Mouse (Mus musculus) left cerebral cortex, adult 9 months (tissue): ENCODE data around the gene D930048N14Rik.
A peak's percentile ranks its signal among the peaks of the same experiment; 100 is the strongest.
"Not testable (repeated sequence)": the region's sequence is repeated elsewhere in the genome, so short reads cannot be mapped to it uniquely, and the experiment has no call there.

Experiments used
- DNase-seq, 2 experiments: peaks; one replicate each; pipeline ENCODE4 v3.0.0; 2022; ENCODE audit warnings: low spot score in 2 of 2

Gene D930048N14Rik

DNA sequence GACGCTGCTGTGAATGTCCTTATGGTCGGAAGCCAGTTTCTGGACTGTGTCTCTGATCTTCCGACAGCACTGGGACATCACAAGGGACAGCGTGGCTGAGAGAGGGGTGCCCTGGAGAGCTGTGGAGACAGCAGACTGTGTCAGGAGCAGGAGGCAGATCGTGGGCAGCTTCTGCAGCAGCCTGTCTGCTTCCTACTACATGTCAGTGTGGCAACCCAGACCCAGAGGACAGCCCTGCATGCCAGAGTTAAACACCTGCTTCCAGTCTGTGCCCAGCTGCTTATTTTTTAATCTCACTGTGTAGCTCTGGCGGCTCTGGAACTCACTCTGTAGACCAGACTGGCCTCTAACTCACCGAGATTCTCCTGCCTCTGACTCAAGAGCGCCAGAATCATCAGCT is 22.8 kb upstream of the D930048N14Rik start:
- DNase-seq = no peak

DNA sequence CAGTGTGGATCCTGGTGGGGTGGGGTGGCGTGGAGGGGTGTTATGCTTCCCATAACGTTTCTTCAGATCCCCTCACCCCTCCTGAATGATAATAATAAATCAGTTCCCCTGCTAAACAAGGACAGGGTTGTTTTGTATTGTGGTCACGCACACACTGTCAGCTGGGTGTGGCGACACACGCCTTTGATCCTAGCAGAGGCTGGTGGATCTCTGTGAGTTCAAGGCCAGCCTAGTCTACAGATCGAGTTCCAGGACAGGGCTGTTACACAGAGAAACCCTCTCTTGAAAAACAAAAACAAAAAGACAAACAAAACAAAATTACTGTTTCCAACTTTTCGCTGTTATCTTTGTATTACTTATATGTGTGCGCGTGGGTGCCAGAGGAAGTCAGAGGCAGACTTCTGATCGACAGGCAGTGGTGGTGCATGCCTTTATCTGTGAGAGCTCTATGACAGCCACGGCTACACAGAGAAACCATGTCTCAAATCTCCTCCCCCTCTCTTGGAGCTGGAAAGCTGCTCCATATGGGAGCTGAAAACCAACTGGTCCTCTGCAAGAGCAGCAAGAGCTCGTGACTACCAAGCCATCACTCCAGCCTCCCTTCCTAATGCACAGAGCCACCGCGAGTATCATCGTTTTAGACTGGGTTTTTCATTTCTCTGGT is 21.0 kb upstream of the D930048N14Rik start:
- peak; percentile 64 to 74 for DNase-seq

DNA sequence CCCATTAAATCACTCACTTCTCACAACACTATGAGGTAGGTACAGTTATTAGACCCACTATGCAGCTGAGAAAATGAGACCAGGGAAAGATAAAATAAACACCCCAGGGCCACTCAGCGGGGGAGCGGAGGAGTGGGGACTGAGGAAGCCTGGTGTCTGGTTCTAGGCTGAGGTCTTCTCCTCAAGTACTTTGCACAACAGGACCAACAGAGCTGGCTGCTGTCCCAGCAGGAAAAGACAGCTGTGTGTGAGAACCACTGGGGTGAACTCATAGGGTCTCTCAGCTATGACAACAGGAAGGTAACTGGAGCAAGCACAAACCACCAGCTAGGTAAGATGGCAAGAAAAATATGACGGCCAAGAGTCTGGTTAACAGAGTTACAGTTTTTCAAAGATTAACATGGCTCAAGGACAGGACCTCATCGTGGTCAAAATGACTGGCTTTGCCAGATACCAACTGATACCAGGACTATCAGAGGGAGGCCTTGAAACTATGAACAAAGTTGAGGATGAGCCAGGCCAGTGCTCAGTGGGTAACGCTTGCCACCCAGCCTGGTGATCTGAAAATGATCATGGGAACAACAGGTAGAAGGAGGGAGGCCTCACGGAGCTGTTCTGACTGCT is 18.5 kb upstream of the D930048N14Rik start:
- DNase-seq = no peak

- DNase-seq = not testable (repeated sequence)
Measured at GRCm38 (mm10) chr11:51633200-51633599, 17.6 kb upstream of the D930048N14Rik start.

DNA sequence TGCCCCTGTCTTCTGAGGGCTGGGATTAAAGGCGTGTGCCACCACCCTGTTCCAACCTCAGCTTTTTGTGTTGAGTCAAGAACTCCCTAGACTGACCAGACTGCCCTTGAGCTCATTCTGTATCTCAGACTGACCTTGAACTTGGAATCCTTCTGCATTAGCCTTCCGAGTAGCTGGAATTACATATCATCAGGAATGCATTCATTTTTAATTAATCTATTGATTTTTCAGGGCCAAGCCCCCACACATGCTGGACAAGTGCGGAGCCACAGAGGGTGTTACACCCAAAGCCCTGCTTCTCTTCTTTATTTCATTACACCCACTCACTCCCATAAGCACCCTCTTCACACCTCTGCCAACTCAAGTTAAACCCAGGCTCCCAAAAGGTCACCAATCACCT is 17.0 kb upstream of the D930048N14Rik start:
- DNase-seq = no peak

- no peak for DNase-seq
Measured at GRCm38 (mm10) chr11:51635127-51635524, 15.6 kb upstream of the D930048N14Rik start.

- peak; percentile 90 to 94 for DNase-seq
Measured at GRCm38 (mm10) chr11:51635525-51636322, 15.0 kb upstream of the D930048N14Rik start, which contains the start of gene Rmnd5b. TSS of gene Rmnd5b (minus strand) at chr11:51635896.

- DNase-seq = peak in 1 of 2 experiments; percentile 72
Measured at GRCm38 (mm10) chr11:51636323-51636684, 14.4 kb upstream of the D930048N14Rik start.

DNA sequence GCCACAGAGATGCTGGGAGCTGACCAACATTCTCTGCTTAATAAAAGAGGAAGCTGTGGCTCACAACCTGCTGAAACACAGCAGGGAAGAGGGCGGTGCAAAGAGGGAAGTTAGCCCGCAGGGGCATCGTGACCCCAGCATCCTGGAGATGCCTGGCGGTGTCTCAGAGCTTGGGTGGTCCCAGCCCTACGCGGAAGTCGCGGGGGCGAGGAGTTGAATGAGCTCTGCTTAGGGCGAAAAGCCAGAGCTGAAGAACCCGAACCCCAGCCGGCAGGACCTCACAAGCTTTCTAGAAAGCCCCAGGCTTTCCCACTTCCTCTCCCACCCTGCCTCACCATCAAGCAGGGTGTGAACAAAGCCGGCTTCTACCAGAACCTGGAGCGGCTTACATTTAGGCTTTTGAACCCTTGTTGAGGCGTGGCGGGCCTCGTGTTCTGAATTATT is 12.8 kb upstream of the D930048N14Rik start:
- no peak for DNase-seq

DNA sequence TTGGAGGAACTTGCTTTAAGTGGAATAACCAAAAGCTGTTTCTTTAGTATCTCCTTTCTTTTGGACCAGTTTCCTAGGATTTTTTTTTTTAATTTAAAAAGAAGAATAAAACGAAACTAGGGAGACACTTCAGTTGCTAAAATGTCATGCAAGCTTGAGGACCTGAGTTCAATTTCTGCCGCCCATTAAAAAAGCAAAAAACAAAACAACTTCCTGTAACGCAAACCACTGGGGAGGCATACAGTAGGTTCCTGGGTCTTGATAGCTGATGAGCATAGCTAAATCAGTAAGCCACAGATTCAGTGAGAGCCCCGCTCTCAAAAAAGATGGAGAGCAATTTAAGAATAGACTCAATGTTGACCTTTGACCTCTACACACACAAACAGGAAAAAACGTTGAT is 12.3 kb upstream of the D930048N14Rik start:
- DNase-seq = no peak

- DNase-seq = no peak
Measured at GRCm38 (mm10) chr11:51640748-51641147, 10.0 kb upstream of the D930048N14Rik start.

DNA sequence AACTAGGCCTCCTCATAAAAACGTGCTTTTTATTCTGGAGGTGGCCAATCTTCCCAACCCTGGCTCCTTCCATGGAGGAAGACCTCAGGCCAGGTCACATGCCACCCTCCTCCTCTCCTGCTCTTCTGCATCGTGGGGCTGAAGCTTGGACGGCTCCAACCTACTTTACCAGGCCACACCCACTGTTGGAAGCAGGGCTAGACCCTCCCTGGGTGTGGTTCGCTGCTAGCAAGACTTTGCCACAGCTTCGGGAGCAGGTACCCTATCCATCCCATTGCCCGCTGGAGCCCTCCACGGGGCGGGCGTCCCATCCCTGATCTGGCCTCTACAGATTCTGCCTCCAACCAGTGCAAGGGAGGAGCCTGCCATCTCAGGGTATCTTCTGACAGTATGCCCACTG is 7.6 kb upstream of the D930048N14Rik start:
- DNase-seq = no peak

DNA sequence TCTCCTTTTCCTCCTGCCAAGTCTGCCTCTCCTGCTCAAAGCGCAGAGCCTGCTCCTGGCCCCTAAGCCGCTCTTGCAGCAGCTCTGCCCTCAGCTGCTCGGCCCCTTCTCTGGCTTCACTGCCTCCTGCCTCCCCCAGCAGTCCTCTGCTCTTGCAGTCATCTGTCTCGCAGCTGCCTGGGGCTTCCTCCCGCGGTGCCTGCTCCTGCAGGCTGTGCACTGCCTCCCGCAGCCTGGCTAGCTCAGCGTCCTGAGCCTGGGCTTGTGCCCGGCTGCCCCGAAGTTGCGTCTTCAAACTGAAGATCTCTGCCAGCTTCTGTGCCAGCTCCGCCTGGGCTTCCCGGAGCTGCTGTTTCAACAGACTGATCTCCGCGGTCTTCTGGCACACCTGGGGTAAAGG is 7.0 kb upstream of the D930048N14Rik start:
- DNase-seq = no peak

- DNase-seq = no peak
Measured at GRCm38 (mm10) chr11:51644217-51644616, 6.5 kb upstream of the D930048N14Rik start.

DNA sequence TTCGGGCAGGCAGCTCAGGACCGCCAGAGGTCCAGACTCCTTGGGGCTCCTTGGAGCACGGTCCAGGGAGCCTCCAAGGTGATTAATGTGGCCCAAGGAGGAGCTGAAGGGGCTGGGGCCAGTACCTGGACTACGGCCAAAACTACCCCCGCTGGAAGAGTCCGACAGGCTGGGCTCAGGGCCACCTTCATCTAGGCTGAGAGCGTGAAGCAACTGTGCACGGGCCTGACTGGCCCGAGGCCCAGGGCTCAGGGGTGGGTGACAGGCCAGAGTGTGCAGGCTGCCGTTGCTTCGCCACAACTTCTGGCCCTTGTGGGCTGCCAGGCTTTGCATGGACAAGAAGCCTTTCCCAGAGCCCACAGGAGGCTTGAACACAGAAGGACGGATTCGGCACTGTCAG is 5.5 kb upstream of the D930048N14Rik start:
- DNase-seq = no peak

GRCm38 (mm10) chr11:51646245-51646644 is 4.5 kb upstream of the D930048N14Rik start:
- DNase-seq = no peak

GRCm38 (mm10) chr11:51646751-51647667 is 3.7 kb upstream of the D930048N14Rik start:
- no peak for DNase-seq

- DNase-seq = no peak
Measured at GRCm38 (mm10) chr11:51648566-51648965, 2.2 kb upstream of the D930048N14Rik start.

- DNase-seq = no peak
Measured at GRCm38 (mm10) chr11:51649111-51649888, 1.5 kb upstream of the D930048N14Rik start.

- peak in 1 of 2 experiments; percentile 56 for DNase-seq
Measured at GRCm38 (mm10) chr11:51649889-51650199, 910 bp upstream of the D930048N14Rik start.

DNA sequence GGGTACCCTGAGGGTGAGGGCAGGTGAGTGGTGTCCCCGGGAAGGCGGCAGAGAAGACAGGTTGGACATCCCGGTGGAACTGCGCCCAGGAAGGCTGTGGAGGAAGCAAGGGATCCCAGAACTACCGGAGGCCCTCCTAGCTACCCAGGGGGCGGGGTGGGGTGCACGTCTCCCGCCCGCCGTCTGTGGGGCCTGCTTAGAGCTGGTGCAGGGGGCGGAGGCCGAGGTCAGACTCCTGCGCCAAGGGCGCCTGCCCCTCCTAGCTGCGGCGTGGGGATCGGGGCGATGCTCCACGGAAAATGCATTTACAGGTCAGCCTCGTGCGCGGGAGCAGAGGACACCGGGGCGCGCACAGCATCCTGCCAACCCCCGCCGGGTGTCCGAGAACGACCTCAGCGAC is 493 bp upstream of the D930048N14Rik start:
- DNase-seq = no peak
